ENCODE assay signal across 7 mouse cellular contexts in the genomic region with DNA sequence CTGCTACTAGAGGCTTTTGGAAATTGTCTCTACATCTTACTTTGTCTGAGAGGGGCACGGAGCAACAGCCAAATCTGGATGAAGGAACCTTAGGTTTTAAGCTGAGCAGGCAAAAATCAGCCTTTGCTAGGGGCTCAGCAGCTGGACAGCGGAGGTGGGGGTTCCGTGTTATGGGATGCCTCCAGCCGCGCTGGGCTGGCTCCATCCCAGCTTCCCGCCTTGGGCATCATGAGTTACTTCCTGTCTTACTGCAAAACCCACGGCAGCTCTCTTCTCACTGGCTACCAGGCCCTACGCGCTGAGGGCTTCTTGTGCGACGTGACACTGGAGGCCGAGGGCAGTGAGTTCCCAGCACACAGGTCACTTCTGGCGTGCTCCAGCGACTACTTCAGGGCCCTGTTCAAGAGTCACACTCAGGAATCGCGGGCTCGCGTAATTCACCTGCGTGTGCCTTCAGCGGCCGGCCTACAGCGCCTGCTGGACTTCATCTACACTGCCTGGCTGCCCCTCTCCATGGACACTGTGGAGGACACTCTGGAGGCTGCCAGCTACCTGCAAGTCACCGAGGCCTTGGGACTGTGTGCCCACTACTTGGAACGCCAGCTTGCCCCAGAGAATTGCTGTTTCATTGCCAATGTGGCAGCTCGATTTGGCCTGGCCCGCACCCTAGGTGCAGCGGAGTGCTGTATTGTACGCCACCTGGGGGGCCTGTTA. TPM values are rescaled to one million over a fixed set of nuclear protein-coding genes. Genes with fewer than 3 reads are reported as not detected.
DNase-seq lines count a peak whose midpoint lies in the region; ATAC-seq lines count a peak whose summit lies in the region.

A gene (plus strand): TSS at position 229 of the 714 bp plus-strand sequence.

- peaks cover 28% of the 10 kb centered on the region for H3K27me3 ChIP-seq in embryonic facial prominence, embryonic 13.5 days
- no peaks in the 10 kb centered on the region for H3K27me3 ChIP-seq in hindbrain, embryonic 11.5 days (ENCODE audit: control insufficient read depth, insufficient read depth, low read length)
- H3K27me3 ChIP-seq in midbrain, embryonic 12.5 days = peaks cover 23% of the 10 kb centered on the region

- peak within 1 kb of the TSS; percentile 32; the same call in 1 of the 2 replicates for H3K9ac ChIP-seq in embryonic facial prominence, embryonic 13.5 days
- H3K9ac ChIP-seq in hindbrain, embryonic 11.5 days (ENCODE audit: low read depth, low read length) = no peak within 1 kb of the TSS
- no peak within 1 kb of the TSS for H3K9ac ChIP-seq in midbrain, embryonic 12.5 days (replicated peaks)

- peaks cover 2% of the 10 kb centered on the region; the same call in 1 of the 2 replicates for H3K4me1 ChIP-seq in embryonic facial prominence, embryonic 13.5 days
- no peaks in the 10 kb centered on the region for H3K4me1 ChIP-seq in hindbrain, embryonic 11.5 days (replicated peaks; ENCODE audit: control insufficient read depth, insufficient read depth, low read length)
- H3K4me1 ChIP-seq in midbrain, embryonic 12.5 days = 0 out of 2 replicates have a peak, but pooled peaks cover 8% of the 10 kb centered on the region

- 39% methylated on average over 28 of the region's 28 CpGs for WGBS in embryonic facial prominence, embryonic 13.5 days
- WGBS in hindbrain, embryonic 11.5 days = 37% methylated on average over 28 of the region's 28 CpGs
- 36% methylated on average over 28 of the region's 28 CpGs for WGBS in midbrain, embryonic 12.5 days

- ATAC-seq in embryonic facial prominence, embryonic 13.5 days (ENCODE audit: insufficient number of reproducible peaks, insufficient read depth, low FRiP score, low TSS enrichment, low read depth) = no peak
- peak; percentile 28; the same call in 1 of the 2 replicates for ATAC-seq in hindbrain, embryonic 11.5 days (ENCODE audit: low FRiP score)
- peak; percentile 17; the same call in 1 of the 2 replicates for ATAC-seq in midbrain, embryonic 12.5 days (ENCODE audit: low FRiP score, low read depth)

- no peaks in the 10 kb centered on the region for H3K36me3 ChIP-seq in embryonic facial prominence, embryonic 13.5 days
- no peaks in the 10 kb centered on the region for H3K36me3 ChIP-seq in hindbrain, embryonic 11.5 days (ENCODE audit: control insufficient read depth, insufficient read depth, low read length)
- no peaks in the 10 kb centered on the region for H3K36me3 ChIP-seq in midbrain, embryonic 12.5 days

- H3K4me2 ChIP-seq in embryonic facial prominence, embryonic 13.5 days = peak within 1 kb of the TSS; percentile 60
- peak within 1 kb of the TSS; percentile 38 for H3K4me2 ChIP-seq in hindbrain, embryonic 11.5 days (replicated peaks; ENCODE audit: low read depth, low read length)
- peak within 1 kb of the TSS; percentile 54 for H3K4me2 ChIP-seq in midbrain, embryonic 12.5 days (replicated peaks)

- H3K4me3 ChIP-seq in embryonic facial prominence, embryonic 13.5 days = peak within 1 kb of the TSS; percentile 24
- peak within 1 kb of the TSS; percentile 10; the same call in 1 of the 2 replicates for H3K4me3 ChIP-seq in hindbrain, embryonic 11.5 days (ENCODE audit: low read depth, low read length)
- H3K4me3 ChIP-seq in midbrain, embryonic 12.5 days = peak within 1 kb of the TSS; percentile 27

- H3K9me3 ChIP-seq in embryonic facial prominence, embryonic 13.5 days = no peaks in the 10 kb centered on the region
- H3K9me3 ChIP-seq in hindbrain, embryonic 11.5 days (ENCODE audit: control insufficient read depth, low read length) = no peaks in the 10 kb centered on the region
- H3K9me3 ChIP-seq in midbrain, embryonic 12.5 days = no peaks in the 10 kb centered on the region

- H3K27ac ChIP-seq in embryonic facial prominence, embryonic 13.5 days = no peak within 1 kb of the TSS
- H3K27ac ChIP-seq in hindbrain, embryonic 11.5 days (ENCODE audit: low read depth, low read length) = no peak within 1 kb of the TSS
- H3K27ac ChIP-seq in midbrain, embryonic 12.5 days (replicated peaks) = no peak within 1 kb of the TSS

- DNase-seq in right cerebral cortex, postnatal 4 days = peak; percentile 3
- DNase-seq in right cerebral cortex, adult 2 months (ENCODE audit: low spot score in 2 of 2) = no peak
- peak; percentile 23 for DNase-seq in hindbrain, embryonic 11.5 days (ENCODE audit: low spot score)
- DNase-seq in spleen, postnatal 10 days (ENCODE audit: low spot score in 2 of 2) = no peak
- DNase-seq in urinary bladder, postnatal 25 days (ENCODE audit: low spot score) = no peak

RNA-seq across cellular contexts. Expression of the gene that starts here (rescaled TPM):
- 1.5 and 2.4 TPM in 2 replicates for polyA plus RNA-seq in embryonic facial prominence, embryonic 13.5 days (2015; fragmentation: Nextera tagmentation; extraction: Ambion mirVana)
- 0.86 and 1.2 TPM in 2 replicates for polyA plus RNA-seq in hindbrain, embryonic 11.5 days (2014; fragmentation: Nextera tagmentation; extraction: Ambion mirVana)
- 1.6 and 2.1 TPM in 2 replicates for polyA plus RNA-seq in midbrain, embryonic 12.5 days (2016; fragmentation: Nextera tagmentation; extraction: Ambion mirVana)

Comparison
In these comparisons a context has a peak if more than half of its experiments do, and no peak if none do; other contexts are left out.
1. DNase-seq: peak in right cerebral cortex, postnatal 4 days (single experiment) and hindbrain, embryonic 11.5 days (single experiment); none in right cerebral cortex, adult 2 months (0 of 2), spleen, postnatal 10 days (0 of 2) and urinary bladder, postnatal 25 days (single experiment).
2. Peak in every context shown above with its lines, with median percentiles within 50 percentile points of each other: H3K4me2 ChIP-seq and H3K4me3 ChIP-seq.